Mouse (Mus musculus) bone marrow macrophage, adult 2 months (primary cell): ENCODE measurements at regions not wholly inside any gene's neighbourhood (a gene's known extent, or its start where the extent isn't known, plus 50 kb on each side); places are given as distances from the start of the nearest gene placed in this dataset.

Experiments
- CTCF ChIP-seq: IDR thresholded peaks from 2 replicates; pipeline ENCODE4 v1.5.1; 2012; ENCODE audit warnings: low read depth, mild to moderate bottlenecking, low read length, moderate library complexity
- POLR2A ChIP-seq: IDR thresholded peaks from 2 replicates; pipeline ENCODE4 v1.6.1; 2012; ENCODE audit warnings: mild to moderate bottlenecking, low read depth, low read length, borderline replicate concordance

GRCm38 (mm10) chr15:63052570-63053255, 792.3 kb downstream of the Gsdmc2 start:
- no peak for TF ChIP-seq POLR2A
- no peak for TF ChIP-seq CTCF
